Mouse (Mus musculus) cortical plate, adult 2 months (tissue): ENCODE results near the gene Rnf187.

Experiments used
- CTCF ChIP-seq: fragments of 200-500 bp; IDR thresholded peaks from 2 replicates; pipeline ENCODE4 v1.5.1; 2011; ENCODE audit warnings: mild to moderate bottlenecking, control low read depth, low read length; ENCODE audit not compliant: insufficient read depth; ENCODE audit errors: extremely low read depth
- POLR2A ChIP-seq: fragments of 200-500 bp; IDR thresholded peaks from 2 replicates; pipeline ENCODE4 v1.6.1; 2011; ENCODE audit warnings: mild to moderate bottlenecking, low read length, control low read depth; ENCODE audit not compliant: insufficient read depth; ENCODE audit errors: extremely low read depth

- TF ChIP-seq CTCF (no peak), POLR2A (no peak; the same call in 1 of the 2 replicates)
Measured at GRCm38 (mm10) chr11:58961364-58962177, 22.9 kb upstream of the Rnf187 start.
